Mouse (Mus musculus) forebrain, embryonic 12.5 days (tissue): ENCODE data around the gene Hydin. TPM values are rescaled to one million over a fixed set of nuclear protein-coding genes. Genes with fewer than 3 reads are reported as not detected.
"Not testable (repeated sequence)": the region's sequence is repeated elsewhere in the genome, so short reads cannot be mapped to it uniquely, and the experiment has no call there.

Source experiments
- ATAC-seq: fragments of 200-750 bp; cut with Nextera tagmentation; 2 replicates; pipeline ENCODE4 v1.8.0; 2017; ENCODE audit warnings: moderate TSS enrichment; ENCODE audit not compliant: low FRiP score
- H3K27ac ChIP-seq: fragments of 300-500 bp; sonication (generic); 2 replicates; pipeline ENCODE4 v1.5.1; 2016; ENCODE audit warnings: mild to moderate bottlenecking
- H3K27me3 ChIP-seq: fragments of 300-500 bp; sonication (generic); 2 replicates; pipeline ENCODE4 v1.6.1; 2016; ENCODE audit warnings: mild to moderate bottlenecking
- H3K36me3 ChIP-seq: fragments of 300-500 bp; sonication (generic); replicated peaks from 2 replicates; pipeline ENCODE4 v1.6.1; 2016; ENCODE audit warnings: mild to moderate bottlenecking
- H3K4me1 ChIP-seq: fragments of 300-500 bp; sonication (generic); 2 replicates; pipeline ENCODE4 v1.6.1; 2016
- H3K4me2 ChIP-seq: fragments of 300-500 bp; sonication (generic); 2 replicates; pipeline ENCODE4 v1.6.1; 2016; ENCODE audit warnings: mild to moderate bottlenecking, moderate library complexity
- H3K4me3 ChIP-seq: fragments of 300-500 bp; sonication (generic); replicated peaks from 2 replicates; pipeline ENCODE4 v1.5.1; 2016; ENCODE audit warnings: mild to moderate bottlenecking
- H3K9ac ChIP-seq: fragments of 300-500 bp; sonication (generic); 2 replicates; pipeline ENCODE4 v1.6.1; 2016; ENCODE audit warnings: mild to moderate bottlenecking
- H3K9me3 ChIP-seq: fragments of 300-500 bp; sonication (generic); 2 replicates; pipeline ENCODE4 v1.6.1; 2016
- WGBS: fragments of 180-500 bp; shearing (Covaris S2); methylation state at CpG from one replicate; pipeline ENCODE4 v1.1.7; 2016; 5-methylcytosine and 5-hydroxymethylcytosine counted together
- polyA plus RNA-seq: library from polyadenylated mRNA; unstranded; fragments of >200 nt; fragmentation: Nextera tagmentation; extraction: Ambion mirVana; gene quantifications from 2 replicates; pipeline ENCODE4 v1.2.1, GENCODE M21; 2016

The Hydin gene
- polyA plus RNA-seq, 1 experiment from 2014 or later: 0.19 TPM

DNA sequence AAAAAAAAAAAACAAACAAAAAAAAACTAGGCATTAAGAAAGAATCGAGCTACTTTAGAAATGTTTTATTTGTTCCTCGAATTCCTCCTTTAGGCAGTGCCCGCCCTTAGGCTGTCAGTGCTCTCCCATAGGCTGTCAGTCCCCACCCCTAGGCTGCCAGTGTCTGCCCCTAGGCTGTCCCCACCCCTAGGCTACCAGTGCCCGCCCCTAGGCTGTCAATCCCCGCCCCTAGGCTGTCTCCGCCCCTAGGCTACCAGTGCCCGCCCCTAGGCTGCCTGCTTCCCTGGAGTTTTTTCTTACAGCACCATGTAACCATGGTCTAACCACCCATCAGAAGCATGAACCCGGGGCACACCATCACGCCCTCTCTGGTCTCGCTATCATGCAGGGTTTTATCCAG, 233.5 kb downstream of the Hydin start:
- H3K9me3 ChIP-seq: no peaks in the 10 kb centered on the region
- H3K27me3 ChIP-seq: peaks cover 10% of the 10 kb centered on the region
- no peaks in the 10 kb centered on the region for H3K36me3 ChIP-seq
- no peak overlapping the region for H3K4me3 ChIP-seq
- no peak overlapping the region for H3K9ac ChIP-seq
- H3K4me1 ChIP-seq: peaks cover 2% of the 10 kb centered on the region; the same call in 1 of the 2 replicates
- ATAC-seq: peak; percentile 65
- H3K27ac ChIP-seq: no peak overlapping the region
- no peak overlapping the region for H3K4me2 ChIP-seq
- WGBS: 38% methylated on average over 9 of the region's 10 CpGs

DNA sequence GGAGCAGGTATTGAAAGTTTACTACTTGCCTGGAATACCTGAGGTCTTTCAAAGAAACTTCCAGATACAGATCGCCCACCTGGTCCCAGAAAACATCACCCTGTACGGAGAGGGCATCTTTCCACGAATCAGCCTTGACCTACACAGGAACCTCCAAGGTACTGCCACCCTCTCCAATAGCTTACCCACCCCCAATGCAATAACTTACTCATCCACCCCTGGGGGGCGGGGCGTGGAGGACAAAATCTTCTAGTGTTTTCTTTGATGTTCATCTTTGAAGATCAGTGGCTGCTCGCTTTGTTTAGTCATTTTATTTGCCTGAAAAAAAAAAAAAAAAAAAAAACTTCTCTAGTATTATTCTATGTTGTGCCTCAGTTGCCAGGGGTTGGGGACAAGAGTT, 233.9 kb downstream of the Hydin start:
- Histone ChIP-seq H3K27ac (no peak overlapping the region), H3K4me2 (no peak overlapping the region), H3K27me3 (peaks cover 10% of the 10 kb centered on the region), H3K4me3 (no peak overlapping the region), H3K9ac (no peak overlapping the region), H3K36me3 (no peaks in the 10 kb centered on the region), H3K9me3 (no peaks in the 10 kb centered on the region), H3K4me1 (peaks cover 2% of the 10 kb centered on the region; the same call in 1 of the 2 replicates)
- no peak for ATAC-seq
- 84% methylated on average over 6 of the region's 6 CpGs for WGBS

DNA sequence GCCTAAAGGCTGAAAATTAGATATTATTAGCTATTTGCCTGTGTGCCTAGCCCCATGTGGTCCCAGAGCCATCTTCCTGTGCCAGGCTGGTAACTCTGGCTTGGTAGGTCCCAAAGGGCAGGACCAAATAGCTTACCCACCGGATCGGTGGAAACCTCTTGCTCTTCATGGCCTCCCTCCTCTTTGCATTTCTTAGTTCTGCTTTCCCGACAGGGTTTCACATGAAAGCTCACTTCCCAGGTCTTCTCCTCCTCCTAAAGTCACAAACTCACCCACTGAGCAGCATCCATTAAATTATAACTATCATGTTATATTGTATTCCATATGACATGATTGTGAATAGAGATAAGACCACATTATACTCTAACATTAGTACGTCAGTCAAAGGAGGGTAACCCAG, 234.6 kb downstream of the Hydin start:
- Histone ChIP-seq H3K4me3 (no peak overlapping the region), H3K27ac (no peak overlapping the region), H3K9me3 (no peaks in the 10 kb centered on the region), H3K9ac (no peak overlapping the region), H3K4me1 (peaks cover 2% of the 10 kb centered on the region; the same call in 1 of the 2 replicates), H3K27me3 (peaks cover 10% of the 10 kb centered on the region), H3K4me2 (no peak overlapping the region), H3K36me3 (no peaks in the 10 kb centered on the region)
- ATAC-seq: no peak
- 89% methylated on average over 4 of the region's 4 CpGs for WGBS

DNA sequence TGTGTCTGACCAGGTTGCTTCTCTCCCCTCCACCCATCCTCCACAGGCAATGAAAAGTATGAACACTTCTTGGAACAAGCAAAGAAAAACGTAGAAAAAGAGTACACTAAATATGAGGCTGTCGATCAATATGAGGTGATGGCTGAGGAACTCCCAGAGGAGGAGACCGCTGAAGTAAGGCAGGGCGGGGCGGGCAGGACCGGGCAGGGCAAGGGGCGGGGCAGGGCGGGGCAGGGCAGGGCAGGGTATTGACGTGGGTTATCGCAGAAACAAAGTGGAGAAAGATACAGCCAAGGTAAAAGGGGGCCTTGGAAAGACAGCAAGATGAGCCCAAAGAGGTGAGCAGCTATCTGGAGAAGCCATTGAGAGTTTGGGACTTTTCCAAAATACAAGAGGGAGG, 236.1 kb downstream of the Hydin start:
- no peak overlapping the region for H3K4me3 ChIP-seq
- ATAC-seq: no peak
- peaks cover 2% of the 10 kb centered on the region; the same call in 1 of the 2 replicates for H3K4me1 ChIP-seq
- H3K9ac ChIP-seq: no peak overlapping the region
- H3K27ac ChIP-seq: no peak overlapping the region
- H3K4me2 ChIP-seq: no peak overlapping the region
- H3K36me3 ChIP-seq: no peaks in the 10 kb centered on the region
- 20% methylated on average over 10 of the region's 10 CpGs for WGBS
- peaks cover 10% of the 10 kb centered on the region for H3K27me3 ChIP-seq
- no peaks in the 10 kb centered on the region for H3K9me3 ChIP-seq

DNA sequence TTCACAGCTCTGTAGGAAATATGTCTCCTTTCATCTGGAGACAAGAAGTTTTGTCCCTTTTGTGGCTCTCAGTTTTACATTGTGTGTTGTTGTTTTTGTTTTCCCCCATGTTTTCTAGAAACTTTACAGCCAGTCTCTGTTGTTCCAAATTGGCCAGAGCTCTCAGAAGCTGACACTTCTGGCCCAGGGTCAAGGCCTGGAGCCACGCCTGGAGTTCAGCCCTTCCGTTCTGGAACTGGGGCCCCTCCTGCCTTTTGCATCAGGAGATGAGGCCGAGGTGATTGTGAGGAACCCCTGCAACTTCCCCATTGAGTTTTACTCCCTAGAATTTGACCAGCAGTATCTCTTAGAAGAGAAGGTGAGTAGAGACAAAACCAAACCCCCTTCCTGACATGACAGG, 242.0 kb downstream of the Hydin start:
- Histone ChIP-seq H3K4me2 (no peak overlapping the region), H3K9ac (no peak overlapping the region), H3K9me3 (0 out of 2 replicates have a peak, but pooled peaks cover 4% of the 10 kb centered on the region), H3K27ac (no peak overlapping the region), H3K4me3 (no peak overlapping the region), H3K27me3 (peaks cover 1% of the 10 kb centered on the region; the same call in 1 of the 2 replicates), H3K4me1 (no peaks in the 10 kb centered on the region), H3K36me3 (no peaks in the 10 kb centered on the region)
- WGBS: 70% methylated on average over 3 of the region's 3 CpGs
- no peak for ATAC-seq

DNA sequence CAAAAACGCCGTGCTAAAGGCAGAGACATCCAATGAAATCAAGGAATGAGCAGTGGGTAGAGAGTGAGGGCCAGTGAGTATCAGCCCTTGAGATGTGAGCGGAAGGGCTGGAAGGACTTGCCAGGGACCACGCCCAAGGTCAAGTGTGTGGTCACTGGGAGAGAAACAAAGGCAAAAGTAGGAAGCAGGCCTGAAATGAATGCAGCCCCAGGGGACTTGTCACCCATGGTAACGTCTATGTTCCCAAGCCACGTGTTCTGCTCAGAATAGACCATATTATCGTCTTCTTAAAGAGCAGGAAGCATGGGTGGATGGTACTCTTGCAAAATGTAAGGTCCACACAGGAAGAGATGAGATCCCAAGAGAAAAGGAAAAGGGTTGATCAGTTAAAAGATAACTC, 253.0 kb downstream of the Hydin start:
- H3K9ac ChIP-seq: no peak overlapping the region
- H3K4me3 ChIP-seq: no peak overlapping the region
- H3K4me1 ChIP-seq: no peaks in the 10 kb centered on the region
- 79% methylated on average over 7 of the region's 7 CpGs for WGBS
- no peaks in the 10 kb centered on the region for H3K36me3 ChIP-seq
- H3K9me3 ChIP-seq: no peaks in the 10 kb centered on the region
- ATAC-seq: no peak
- no peak overlapping the region for H3K4me2 ChIP-seq
- no peak overlapping the region for H3K27ac ChIP-seq
- no peaks in the 10 kb centered on the region for H3K27me3 ChIP-seq

DNA sequence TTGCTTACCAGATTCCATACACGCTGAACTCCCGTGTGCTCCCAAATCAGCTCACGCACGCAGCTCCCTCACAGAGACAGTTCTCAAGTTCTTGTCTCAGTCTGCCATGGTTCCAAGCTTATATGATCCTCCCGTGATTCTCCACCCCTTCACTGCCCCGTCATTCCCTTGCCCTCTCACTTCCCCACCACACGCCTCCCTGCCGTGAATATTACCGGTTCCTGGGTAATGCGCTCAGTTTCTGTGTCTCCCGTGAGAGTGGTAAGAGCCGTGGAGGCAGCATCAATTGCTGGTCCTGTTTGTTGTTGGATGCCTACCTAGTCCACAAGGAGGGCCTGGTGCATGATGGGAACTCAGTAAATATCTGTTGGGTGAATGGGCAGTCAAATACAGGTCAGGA, 255.1 kb downstream of the Hydin start:
- H3K27me3 ChIP-seq: no peaks in the 10 kb centered on the region
- no peak overlapping the region for H3K4me2 ChIP-seq
- H3K27ac ChIP-seq: no peak overlapping the region
- no peaks in the 10 kb centered on the region for H3K9me3 ChIP-seq
- no peak for ATAC-seq
- H3K4me1 ChIP-seq: no peaks in the 10 kb centered on the region
- no peak overlapping the region for H3K4me3 ChIP-seq
- H3K9ac ChIP-seq: no peak overlapping the region
- 93% methylated on average over 12 of the region's 12 CpGs for WGBS
- H3K36me3 ChIP-seq: no peaks in the 10 kb centered on the region

DNA sequence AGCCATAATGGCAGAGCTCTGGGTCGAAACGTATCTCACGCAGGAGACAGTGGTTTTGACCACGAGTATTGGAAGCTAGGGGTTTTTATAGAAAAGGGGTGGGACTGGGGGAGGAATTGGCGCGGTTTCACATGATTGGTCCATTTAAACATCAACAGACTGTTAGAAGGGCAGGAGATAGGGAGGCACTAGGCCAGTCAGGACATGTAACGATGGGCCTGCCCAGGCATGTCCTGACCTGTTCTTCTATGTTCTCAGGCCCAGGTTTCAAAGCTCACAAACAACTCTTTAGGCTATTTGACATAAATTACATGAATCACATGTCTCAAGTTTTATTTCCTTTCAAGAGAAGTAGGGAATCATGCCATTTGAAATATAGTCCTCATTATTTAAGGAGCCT, 255.7 kb downstream of the Hydin start:
- H3K9ac ChIP-seq, H3K9me3 ChIP-seq, H3K27me3 ChIP-seq, ATAC-seq, H3K4me3 ChIP-seq, H3K4me1 ChIP-seq, H3K4me2 ChIP-seq, H3K36me3 ChIP-seq, H3K27ac ChIP-seq: not testable (repeated sequence)
- 93% methylated on average over 7 of the region's 7 CpGs for WGBS

DNA sequence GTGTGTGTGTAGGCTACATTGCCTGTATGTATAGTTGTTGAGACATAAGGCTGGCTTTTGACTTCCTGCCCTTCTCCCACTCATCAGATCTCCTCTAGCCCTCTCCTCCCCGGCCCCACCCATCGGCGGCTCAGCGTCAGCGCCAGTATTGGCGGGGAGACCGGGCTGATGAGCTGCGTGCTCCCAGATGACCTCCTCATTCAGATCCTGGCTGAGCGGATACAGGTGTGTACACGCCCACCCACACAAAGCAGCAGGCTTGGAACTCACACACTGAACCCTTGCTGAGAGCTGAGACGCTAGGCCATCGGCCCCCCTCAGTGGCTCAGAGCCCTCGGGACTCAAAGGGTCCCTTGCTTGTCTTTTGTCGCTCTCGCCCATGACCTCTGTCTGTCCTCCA, 256.2 kb downstream of the Hydin start:
- no peaks in the 10 kb centered on the region for H3K27me3 ChIP-seq
- H3K27ac ChIP-seq: no peak overlapping the region
- no peaks in the 10 kb centered on the region for H3K36me3 ChIP-seq
- no peak for ATAC-seq
- no peaks in the 10 kb centered on the region for H3K9me3 ChIP-seq
- no peak overlapping the region for H3K4me3 ChIP-seq
- whole genome bisulfite sequencing: 74% methylated on average over 15 of the region's 15 CpGs
- no peak overlapping the region for H3K9ac ChIP-seq
- no peak overlapping the region for H3K4me2 ChIP-seq
- H3K4me1 ChIP-seq: no peaks in the 10 kb centered on the region

DNA sequence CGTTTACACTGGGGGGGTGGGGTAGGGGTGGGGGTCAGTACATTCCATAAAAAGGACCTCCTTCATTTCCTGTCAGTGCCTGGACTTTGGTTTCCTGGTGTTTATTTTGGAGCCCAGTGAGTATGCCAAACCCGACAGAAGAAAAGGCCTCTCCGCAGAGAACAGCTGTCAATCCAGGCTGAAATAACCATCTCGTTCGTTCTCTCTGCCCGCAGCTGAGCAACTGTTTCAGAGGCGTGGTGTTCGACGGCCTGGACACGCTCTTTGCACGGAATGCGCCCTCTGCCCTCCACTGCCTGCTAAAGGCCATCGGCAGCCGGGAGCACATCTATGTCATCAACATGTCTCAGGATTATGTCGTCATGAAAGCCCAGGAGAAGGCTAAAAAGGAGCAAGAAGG, 258.5 kb downstream of the Hydin start:
- H3K9ac ChIP-seq: no peak overlapping the region
- H3K27me3 ChIP-seq: no peaks in the 10 kb centered on the region
- no peaks in the 10 kb centered on the region for H3K4me1 ChIP-seq
- H3K9me3 ChIP-seq: no peaks in the 10 kb centered on the region
- H3K27ac ChIP-seq: no peak overlapping the region
- WGBS: 83% methylated on average over 15 of the region's 15 CpGs
- H3K4me2 ChIP-seq: no peak overlapping the region
- no peak for ATAC-seq
- H3K36me3 ChIP-seq: no peaks in the 10 kb centered on the region
- no peak overlapping the region for H3K4me3 ChIP-seq

DNA sequence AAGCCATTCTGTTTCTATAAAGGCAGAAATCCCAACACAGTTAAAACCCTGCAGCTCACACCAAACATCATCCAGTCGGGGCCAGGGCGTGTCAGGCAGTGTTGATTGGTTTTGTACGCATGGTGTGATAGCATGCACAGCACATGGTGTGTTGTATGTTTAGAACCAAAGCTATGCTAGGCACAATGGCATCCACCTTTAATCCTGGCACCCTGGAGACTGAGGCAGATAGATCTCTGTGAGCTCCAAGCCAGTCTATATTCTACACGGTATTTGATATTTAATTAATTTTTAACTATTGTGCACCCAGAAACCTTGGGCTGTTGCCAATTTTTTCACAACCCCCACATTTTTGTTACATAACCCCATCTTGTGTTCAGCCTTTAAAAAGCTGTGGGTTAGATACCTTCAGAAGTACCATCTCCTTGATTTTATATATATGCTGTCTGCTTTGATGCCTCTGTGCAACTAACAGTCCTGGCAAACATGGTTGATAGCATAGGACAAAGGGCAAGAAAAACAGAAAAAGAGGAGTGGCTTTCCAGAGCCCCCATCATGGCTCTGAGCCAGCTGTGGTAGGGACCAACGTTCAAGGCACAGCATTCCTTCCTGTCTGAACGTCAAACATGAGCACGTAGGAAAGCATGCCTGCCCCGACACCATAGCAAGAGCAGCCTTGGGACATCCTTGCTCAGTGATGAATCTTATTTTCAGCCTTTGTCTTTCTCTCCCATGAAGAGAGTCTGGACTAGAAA, 263.4 kb downstream of the Hydin start:
- no peak overlapping the region for H3K4me2 ChIP-seq
- H3K9ac ChIP-seq: no peak overlapping the region
- no peak overlapping the region for H3K27ac ChIP-seq
- ATAC-seq: no peak
- no peak overlapping the region for H3K4me3 ChIP-seq
- no peaks in the 10 kb centered on the region for H3K27me3 ChIP-seq
- H3K9me3 ChIP-seq: no peaks in the 10 kb centered on the region
- no peaks in the 10 kb centered on the region for H3K36me3 ChIP-seq
- WGBS: 73% methylated on average over 8 of the region's 8 CpGs
- no peaks in the 10 kb centered on the region for H3K4me1 ChIP-seq

DNA sequence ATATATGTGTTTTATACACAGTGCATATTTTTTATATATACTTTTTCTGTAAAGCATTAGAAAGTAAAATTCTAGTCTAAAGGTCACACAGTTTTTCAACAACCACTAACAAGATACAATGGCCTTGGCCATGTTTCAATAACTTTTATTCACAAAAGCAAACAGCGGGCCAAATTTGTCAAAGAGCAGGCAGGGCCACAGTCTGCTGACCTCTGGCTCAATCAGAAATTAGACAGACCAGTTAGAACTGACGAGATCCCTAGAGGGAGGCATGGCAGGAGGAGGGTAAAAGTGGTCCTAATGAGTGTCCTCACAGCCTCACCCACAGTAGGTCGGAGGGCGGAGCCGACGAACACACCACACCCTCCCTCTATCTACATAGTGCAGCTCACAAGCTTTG, 267.0 kb downstream of the Hydin start:
- no peak overlapping the region for H3K27ac ChIP-seq
- H3K36me3 ChIP-seq: no peaks in the 10 kb centered on the region
- H3K27me3 ChIP-seq: no peaks in the 10 kb centered on the region
- H3K4me2 ChIP-seq: no peak overlapping the region
- 85% methylated on average over 6 of the region's 6 CpGs for WGBS
- H3K4me3 ChIP-seq: no peak overlapping the region
- H3K9ac ChIP-seq: no peak overlapping the region
- ATAC-seq: no peak
- no peaks in the 10 kb centered on the region for H3K4me1 ChIP-seq
- no peaks in the 10 kb centered on the region for H3K9me3 ChIP-seq

DNA sequence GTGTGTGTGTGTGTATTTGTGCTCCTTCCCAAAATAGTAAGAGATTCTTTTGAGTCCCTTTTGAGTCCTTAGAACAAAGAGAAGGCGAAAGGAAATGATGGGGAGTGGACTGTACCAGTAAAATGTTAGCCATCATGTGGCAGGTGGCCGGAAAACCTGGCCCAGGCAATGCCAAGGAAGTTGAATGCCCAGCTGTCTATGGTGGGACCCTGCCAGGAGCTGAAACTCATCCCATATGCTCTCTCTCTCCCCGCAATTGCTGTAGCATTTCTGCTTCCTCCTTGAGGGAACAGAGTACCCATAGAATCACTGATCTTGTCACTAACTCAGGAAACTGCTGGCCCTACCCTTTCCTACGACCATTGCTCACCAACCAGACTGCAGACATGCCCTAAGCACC, 271.1 kb downstream of the Hydin start:
- Histone ChIP-seq H3K36me3 (no peaks in the 10 kb centered on the region), H3K4me1 (no peaks in the 10 kb centered on the region), H3K4me3 (no peak overlapping the region), H3K27ac (no peak overlapping the region), H3K27me3 (no peaks in the 10 kb centered on the region), H3K4me2 (no peak overlapping the region), H3K9ac (no peak overlapping the region), H3K9me3 (no peaks in the 10 kb centered on the region)
- ATAC-seq: no peak
- WGBS: 80% methylated on average over 4 of the region's 4 CpGs
